Mouse (Mus musculus) CH12.LX (cell line): ENCODE measurements around the gene Ppp2r3a. TPM values are rescaled to one million over a fixed set of nuclear protein-coding genes. Genes with fewer than 3 reads are reported as not detected.

Experiments used
- DNase-seq: peaks from one replicate; pipeline ENCODE4 v3.0.0-alpha.2; 2013; ENCODE audit errors: extremely low read depth
- H3K27ac ChIP-seq: 2 replicates; pipeline ENCODE4 v1.5.1; 2012; ENCODE audit warnings: low read depth, mild to moderate bottlenecking, control low read depth, moderate library complexity; ENCODE audit not compliant: insufficient read depth
- H3K27me3 ChIP-seq: replicated peaks from 2 replicates; pipeline ENCODE3; 2012; ENCODE audit warnings: inconsistent platforms
- H3K36me3 ChIP-seq, 2 experiments: replicated peaks in 1 of 2; 2 replicates each; pipeline versions ENCODE3 to v1.6.1; 2012; ENCODE audit warnings: inconsistent platforms in 1 of 2, low read length in 1 of 2, mild to moderate bottlenecking in 1 of 2, mixed read lengths in 1 of 2, moderate library complexity in 1 of 2; ENCODE audit not compliant: control insufficient read depth in 1 of 2, insufficient read depth in 1 of 2
- H3K4me1 ChIP-seq, 2 experiments: 2 replicates each; pipeline ENCODE4 v1.6.1; 2012; ENCODE audit warnings: inconsistent platforms in 1 of 2, moderate library complexity in 1 of 2; ENCODE audit not compliant: insufficient read depth in 2 of 2, control insufficient read depth in 1 of 2
- H3K4me2 ChIP-seq: 2 replicates; pipeline ENCODE4 v1.6.1; 2012; ENCODE audit warnings: low read depth, mild to moderate bottlenecking, control low read depth; ENCODE audit not compliant: poor library complexity, insufficient read depth, severe bottlenecking
- H3K4me3 ChIP-seq, 3 experiments: fragments of 150-350 bp in 1 of 3; sonication (generic) in 1 of 3; replicated peaks in 1 of 3; 2 replicates each; pipeline versions ENCODE3 to v1.5.1; 2011 to 2012; ENCODE audit warnings: low read depth in 2 of 3, low read length in 2 of 3, mild to moderate bottlenecking in 2 of 3, moderate library complexity in 2 of 3, control low read depth in 1 of 3, improper control_type of control experiment in 1 of 3, inconsistent platforms in 1 of 3, mixed read lengths in 1 of 3; ENCODE audit not compliant: poor library complexity in 1 of 3
- H3K79me2 ChIP-seq: replicated peaks from 2 replicates; pipeline ENCODE4 v1.6.1; 2012; ENCODE audit warnings: mild to moderate bottlenecking, moderate library complexity; ENCODE audit not compliant: control insufficient read depth, poor library complexity, insufficient read depth, severe bottlenecking; ENCODE audit errors: extremely low read depth
- H3K9ac ChIP-seq: 2 replicates; pipeline ENCODE4 v1.6.1; 2012; ENCODE audit warnings: low read depth, mild to moderate bottlenecking, control low read depth, moderate library complexity; ENCODE audit not compliant: insufficient read depth
- H3K9me3 ChIP-seq: replicated peaks from 2 replicates; pipeline ENCODE3; 2012; ENCODE audit warnings: low read length, inconsistent platforms, mixed read lengths
- BHLHE40 ChIP-seq: IDR thresholded peaks from 2 replicates; pipeline ENCODE4 v1.6.1; 2011; ENCODE audit warnings: mild to moderate bottlenecking, low read depth, low read length, improper control_type of control experiment
- CHD1 ChIP-seq: IDR thresholded peaks from 2 replicates; pipeline ENCODE4 v1.6.1; 2012; ENCODE audit warnings: low read depth, low read length, improper control_type of control experiment, inconsistent platforms
- E2F4 ChIP-seq: IDR thresholded peaks from 2 replicates; pipeline ENCODE4 v1.6.1; 2011; ENCODE audit warnings: low read depth, low read length, improper control_type of control experiment; ENCODE audit not compliant: insufficient replicate concordance
- ELF1 ChIP-seq: IDR thresholded peaks from 2 replicates; pipeline ENCODE4 v1.6.1; 2014; ENCODE audit warnings: low read depth, mild to moderate bottlenecking, inconsistent platforms, low read length, improper control_type of control experiment
- EP300 ChIP-seq: IDR thresholded peaks from 2 replicates; pipeline ENCODE4 v1.6.1; 2011; ENCODE audit warnings: low read length, improper control_type of control experiment
- JUND ChIP-seq: conservative IDR thresholded peaks from 2 replicates; pipeline ENCODE4 v1.6.1; 2011; ENCODE audit warnings: low read depth, low read length, improper control_type of control experiment
- KAT2A ChIP-seq: IDR thresholded peaks from 2 replicates; pipeline ENCODE4 v1.6.1; 2012; ENCODE audit warnings: low read length, improper control_type of control experiment, inconsistent platforms; ENCODE audit not compliant: insufficient replicate concordance
- MAX ChIP-seq: IDR thresholded peaks from 2 replicates; pipeline ENCODE4 v1.6.1; 2011; ENCODE audit warnings: low read length, improper control_type of control experiment
- MEF2A ChIP-seq: IDR thresholded peaks from 2 replicates; pipeline ENCODE4 v1.6.1; 2014; ENCODE audit warnings: low read depth, mild to moderate bottlenecking, inconsistent platforms, low read length, improper control_type of control experiment, borderline replicate concordance
- MXI1 ChIP-seq: IDR thresholded peaks from 2 replicates; pipeline ENCODE4 v1.6.1; 2011; ENCODE audit warnings: mild to moderate bottlenecking, low read depth, low read length, improper control_type of control experiment
- NRF1 ChIP-seq: IDR thresholded peaks from 2 replicates; pipeline ENCODE4 v1.6.1; 2014; ENCODE audit warnings: low read depth, mild to moderate bottlenecking, inconsistent platforms, low read length, improper control_type of control experiment, moderate library complexity
- PAX5 ChIP-seq: IDR thresholded peaks from 2 replicates; pipeline ENCODE4 v1.6.1; 2012; ENCODE audit warnings: low read length, inconsistent platforms, mixed read lengths
- POLR2A ChIP-seq: IDR thresholded peaks from 2 replicates; pipeline ENCODE4 v1.6.1; 2011; ENCODE audit warnings: low read depth, mild to moderate bottlenecking, improper control_type of control experiment, low read length
- SIN3A ChIP-seq: IDR thresholded peaks from 2 replicates; pipeline ENCODE4 v1.6.1; 2012; ENCODE audit warnings: low read length, improper control_type of control experiment, inconsistent platforms
- TBP ChIP-seq: conservative IDR thresholded peaks from 2 replicates; pipeline ENCODE4 v1.6.1; 2011; ENCODE audit warnings: low read depth, low read length, improper control_type of control experiment
- USF1 ChIP-seq: IDR thresholded peaks from 2 replicates; pipeline ENCODE4 v1.6.1; 2014; ENCODE audit warnings: low read depth, mild to moderate bottlenecking, inconsistent platforms, low read length, improper control_type of control experiment
- USF2 ChIP-seq: conservative IDR thresholded peaks from 2 replicates; pipeline ENCODE4 v1.6.1; 2011; ENCODE audit warnings: low read depth, low read length, improper control_type of control experiment
- ZC3H11A ChIP-seq: IDR thresholded peaks from 2 replicates; pipeline ENCODE4 v1.6.1; 2012; ENCODE audit warnings: low read depth, mild to moderate bottlenecking, inconsistent platforms, low read length, improper control_type of control experiment
- ZKSCAN1 ChIP-seq: IDR thresholded peaks from 2 replicates; pipeline ENCODE4 v1.6.1; 2012; ENCODE audit warnings: low read depth, inconsistent platforms, low read length, improper control_type of control experiment, borderline replicate concordance
- ZNF384 ChIP-seq: IDR thresholded peaks from 2 replicates; pipeline ENCODE4 v1.6.1; 2012; ENCODE audit warnings: low read depth, low read length, improper control_type of control experiment, inconsistent platforms
- dilution Hi-C: fragments of 300-500 bp; cut with MboI; formaldehyde crosslinking; loops from 2 replicates; pipeline ENCODE4 v1.14.3; 2020; ENCODE audit warnings: low sequenced_read_pairs; ENCODE audit not compliant: extremely low pct_unique_long_range_greater_than_20kb, extremely low pct_ligation_motif_present
- in situ Hi-C: fragments of 300-500 bp; cut with MboI; formaldehyde crosslinking; loops from 3 replicates; pipeline ENCODE4 v1.14.3; 2019; ENCODE audit warnings: low sequenced_read_pairs, low pct_ligation_motif_present, low pct_unique_long_range_greater_than_20kb, mixed read lengths
- polyA plus RNA-seq: library from polyadenylated mRNA; unstranded; fragments of >175 nt; gene quantifications from 2 replicates; pipeline ENCODE4 v1.2.1, GENCODE M21; 2012; ENCODE audit warnings: low read depth; ENCODE audit not compliant: insufficient read length
- total RNA-seq, 2 experiments: library from RNA; depleted of rRNA; stranded (reverse); fragments of 300-350 nt in 1 of 2; fragments of >200 nt in 1 of 2; gene quantifications; 2 replicates each; pipeline ENCODE4 v1.2.3; 2012 to 2014

Gene Ppp2r3a
- total and polyA plus RNA-seq, 3 experiments, result 1.2 to 2.1 (median 1.8) TPM

GRCm38 (mm10) chr9:101232034-101232433 is 19.6 kb downstream of the Ppp2r3a start:
- Histone ChIP-seq H3K79me2 (no peaks in the 10 kb centered on the region), H3K36me3 (no peaks in the 10 kb centered on the region), H3K4me3 (no peak overlapping the region)
- TF ChIP-seq ZNF384, result no peak
- peak; percentile 60 for TF ChIP-seq NRF1
- TF ChIP-seq, all 38 proteins: peak for 1
- in situ Hi-C loops, result no loop called here
- H3K9me3 ChIP-seq, result no peaks in the 10 kb centered on the region
- no peaks in the 10 kb centered on the region for H3K27me3 ChIP-seq
- H3K9ac ChIP-seq, result no peak overlapping the region
- no peaks in the 10 kb centered on the region for H3K4me1 ChIP-seq
- H3K27ac ChIP-seq, result no peak overlapping the region
- dilution Hi-C loops, result no loop called here
- H3K4me2 ChIP-seq, result no peak overlapping the region
- DNase-seq, result no peak

- no peaks in the 10 kb centered on the region for H3K4me1 ChIP-seq
These were observed 21.6 kb downstream of the Ppp2r3a start for GRCm38 (mm10) chr9:101230028-101230427.

GRCm38 (mm10) chr9:101228892-101229291 is 22.7 kb downstream of the Ppp2r3a start:
- dilution Hi-C loops, result no loop called here
- in situ Hi-C loops, result no loop called here
- TF ChIP-seq BHLHE40 (no peak), USF2 (no peak), USF1 (no peak), MAX (no peak), E2F4 (no peak), EP300 (no peak), CHD1 (no peak), JUND (no peak)

More at GRCm38 (mm10) chr9:101230028-101230427, 21.6 kb downstream of the Ppp2r3a start:
- Histone ChIP-seq H3K27ac (no peak overlapping the region), H3K4me3 (no peak overlapping the region), H3K9ac (no peak overlapping the region), H3K36me3 (no peaks in the 10 kb centered on the region), H3K4me2 (no peak overlapping the region), H3K9me3 (no peaks in the 10 kb centered on the region), H3K79me2 (no peaks in the 10 kb centered on the region), H3K27me3 (no peaks in the 10 kb centered on the region)
- dilution Hi-C loops, result no loop called here
- in situ Hi-C loops, result no loop called here
- DNase-seq, result no peak
- TF ChIP-seq POLR2A (no peak), KAT2A (no peak), ZKSCAN1 (no peak), NRF1 (no peak), TBP (no peak), MEF2A (no peak), ELF1 (no peak), SIN3A (no peak), PAX5 (no peak), MXI1 (no peak), ZC3H11A (no peak)

More at GRCm38 (mm10) chr9:101228892-101229291, 22.7 kb downstream of the Ppp2r3a start:
- H3K9me3 ChIP-seq, result no peaks in the 10 kb centered on the region
- H3K79me2 ChIP-seq, result no peaks in the 10 kb centered on the region
- H3K4me2 ChIP-seq, result no peak overlapping the region
- H3K4me3 ChIP-seq, result no peak overlapping the region
- H3K27me3 ChIP-seq, result no peaks in the 10 kb centered on the region
- no peak overlapping the region for H3K9ac ChIP-seq
- DNase-seq, result no peak
- H3K36me3 ChIP-seq, result no peaks in the 10 kb centered on the region
- H3K4me1 ChIP-seq, result no peaks in the 10 kb centered on the region
- no peak overlapping the region for H3K27ac ChIP-seq
